Mouse (Mus musculus) embryonic fibroblast, embryonic 13.5 days (primary cell): ENCODE data around the gene Slc4a5.

Source experiments
- CTCF ChIP-seq: IDR thresholded peaks from 2 replicates; pipeline ENCODE4 v1.5.1; 2011; ENCODE audit warnings: mild to moderate bottlenecking, control low read depth, low read length, moderate library complexity, borderline replicate concordance; ENCODE audit not compliant: insufficient read depth
- POLR2A ChIP-seq: IDR thresholded peaks from 2 replicates; pipeline ENCODE4 v1.6.1; 2011; ENCODE audit warnings: low read depth, mild to moderate bottlenecking, control low read depth, low read length, moderate library complexity

GRCm38 (mm10) chr6:83312514-83312913 lies 92.9 kb downstream of the Slc4a5 start:
- TF ChIP-seq CTCF (no peak), POLR2A (no peak)
